Mouse (Mus musculus) embryonic stem cell, embryonic (primary cell): ENCODE results near the gene Cdk6.
"Not testable (repeated sequence)": the region's sequence is repeated elsewhere in the genome, so short reads cannot be mapped to it uniquely, and the experiment has no call there.

Source experiments
- CTCF ChIA-PET, 4 experiments: fragments of 300-600 bp in 2 of 4; fragments of 350-600 bp in 2 of 4; sonication (Branson Sonifier 250); formaldehyde crosslinking; loops; one replicate each; lab custom pipeline; 2022; ENCODE audit warnings: inconsistent platforms in 2 of 4; lab: Charles Lee
- POLR2A ChIA-PET, 4 experiments: fragments of 300-600 bp in 2 of 4; fragments of 350-600 bp in 2 of 4; sonication (Branson Sonifier 250); formaldehyde crosslinking; loops; one replicate each; lab custom pipeline; 2022; ENCODE audit warnings: antibody characterized with exemption in 4 of 4, inconsistent platforms in 1 of 4; lab: Charles Lee

Gene Cdk6

GRCm38 (mm10) chr5:3442524-3442923, 101.2 kb downstream of the Cdk6 start:
- CTCF ChIA-PET, result not testable (repeated sequence)

DNA sequence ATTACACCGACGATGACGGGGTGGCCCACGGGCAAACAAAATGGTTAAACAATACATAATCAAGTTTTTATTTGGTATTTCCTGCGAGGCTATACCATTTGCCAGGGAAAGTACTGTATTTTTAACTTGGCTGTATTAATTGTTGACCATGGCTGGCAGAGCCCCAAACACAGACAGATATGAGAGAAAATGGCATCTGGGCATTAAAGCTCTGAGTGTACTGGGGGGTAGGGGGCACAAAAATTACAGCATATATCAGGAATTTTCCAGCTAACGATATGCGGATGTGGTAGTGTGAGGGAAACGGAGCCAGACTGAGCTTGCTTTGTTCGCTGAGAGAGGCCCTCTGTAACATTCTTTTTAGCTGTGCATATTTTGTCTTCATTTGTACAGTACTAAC, 109.9 kb downstream of the Cdk6 start:
- POLR2A ChIA-PET, CTCF ChIA-PET: not testable (repeated sequence)

More at GRCm38 (mm10) chr5:3442524-3442923, 101.2 kb downstream of the Cdk6 start:
- POLR2A ChIA-PET, result not testable (repeated sequence)

DNA sequence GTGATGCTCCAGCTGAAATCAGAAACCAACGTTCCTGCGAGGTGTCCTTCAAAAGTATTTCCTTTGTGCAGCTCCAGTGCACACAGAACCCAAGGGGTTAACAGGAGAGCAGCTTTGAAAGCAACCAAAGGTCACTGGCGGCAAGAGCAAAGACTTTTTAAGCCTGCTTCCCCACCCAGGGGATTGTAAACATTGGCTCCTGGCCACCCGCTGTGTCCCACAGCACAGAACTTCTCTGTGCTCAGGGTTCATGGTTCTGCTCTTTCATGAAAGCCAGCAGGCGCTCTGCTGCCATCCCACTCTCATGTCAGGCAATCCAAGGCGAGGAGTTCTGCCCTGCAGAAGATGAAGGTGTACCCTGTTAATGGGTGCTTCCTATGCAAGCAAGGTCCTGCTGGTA, 112.7 kb downstream of the Cdk6 start:
- POLR2A ChIA-PET, result interaction anchor here in 1 of 4 experiments (1.0 kb wide), 1 partner anchor 65 kb away, joined by 4 read pairs; no protein-coding TSS in a partner anchor
- CTCF ChIA-PET, result not testable (repeated sequence)

DNA sequence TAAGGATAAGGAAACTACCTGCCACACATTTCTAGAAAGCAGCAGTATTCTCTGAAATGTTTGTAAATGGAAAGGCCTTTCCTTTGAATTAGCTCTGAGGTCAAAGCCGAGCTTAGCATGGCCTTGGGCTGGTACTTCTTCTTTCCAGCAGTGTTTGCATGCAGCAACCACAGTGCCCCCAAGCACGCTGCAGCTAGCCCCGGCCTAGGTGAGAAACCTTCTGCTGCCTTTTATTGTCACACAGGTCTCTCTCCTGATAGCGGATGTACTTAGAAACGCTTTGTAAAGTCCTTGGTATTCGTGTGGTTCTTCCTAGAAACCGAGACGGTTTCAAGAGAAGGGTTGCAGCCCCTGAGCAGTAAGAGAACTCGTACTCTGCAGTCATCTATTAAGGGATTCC, 119.6 kb downstream of the Cdk6 start:
- POLR2A ChIA-PET, result no interaction called here
- CTCF ChIA-PET, result no interaction called here

DNA sequence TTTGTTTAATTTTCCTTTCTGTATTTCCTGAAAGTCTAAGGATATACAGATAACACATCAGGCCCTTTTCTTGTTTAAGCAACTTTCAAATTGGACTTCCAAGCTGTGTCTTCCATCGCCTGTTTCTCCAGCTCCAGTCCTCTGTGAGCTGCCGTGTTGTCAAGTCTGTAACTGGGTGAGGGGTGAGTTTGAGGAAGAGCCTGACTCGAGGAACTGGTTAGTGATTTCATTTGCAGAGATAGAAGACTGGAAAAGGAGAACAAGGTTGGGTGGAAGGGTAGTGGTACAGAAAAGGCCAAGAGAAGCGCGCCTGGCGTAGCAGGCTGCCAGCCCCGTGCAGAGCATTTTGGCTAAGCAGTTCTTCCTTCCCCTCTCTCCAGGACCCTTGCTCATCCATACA, 120.1 kb downstream of the Cdk6 start:
- CTCF ChIA-PET, result no interaction called here
- POLR2A ChIA-PET, result no interaction called here

DNA sequence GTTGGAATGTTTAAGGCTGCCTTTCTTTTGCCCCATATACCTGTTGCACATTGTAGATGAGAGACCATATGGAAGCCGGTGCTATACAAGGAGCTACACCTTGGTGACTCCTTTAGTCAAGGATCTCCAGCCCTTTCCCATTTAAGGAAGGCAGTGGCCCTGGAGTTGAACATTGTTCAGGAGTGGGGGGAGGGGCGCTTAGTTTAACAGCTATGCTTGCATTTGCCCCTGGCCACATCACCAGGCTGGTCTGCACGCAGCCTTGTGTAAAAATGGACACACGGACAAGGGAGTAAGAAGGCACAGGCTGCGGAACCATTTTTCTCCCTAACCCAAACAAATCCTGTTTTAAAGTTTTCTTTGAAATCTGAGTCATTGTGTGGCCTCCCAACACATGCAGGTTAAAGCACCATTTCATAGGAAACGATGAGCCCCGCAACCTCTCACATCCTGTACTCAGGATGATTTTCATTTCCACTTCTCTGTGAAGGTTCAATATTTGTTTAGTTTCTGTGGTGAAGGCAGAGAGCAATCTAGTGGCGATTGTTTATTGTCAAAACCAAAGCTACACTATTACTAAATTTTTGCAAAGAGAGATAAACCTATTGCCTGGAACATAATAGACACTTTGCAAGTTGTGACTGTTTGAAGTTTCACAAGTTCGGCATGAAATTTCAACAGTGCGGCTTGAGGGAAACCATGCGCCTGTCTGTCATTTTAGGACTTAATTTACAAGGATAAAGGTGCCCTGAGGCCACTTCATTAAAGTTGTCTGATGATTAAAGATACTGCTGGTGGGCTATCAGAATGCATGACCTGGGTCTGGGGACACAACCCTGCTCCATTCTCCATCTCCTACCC, 121.8 kb downstream of the Cdk6 start:
- POLR2A ChIA-PET, result interaction anchor here in 1 of 4 experiments (0.8 to 1.3 kb wide), 3 partner anchors 15 to 76 kb away, joined by 3 read pairs; no protein-coding TSS in a partner anchor
- CTCF ChIA-PET, result no interaction called here

GRCm38 (mm10) chr5:3463758-3464157, 122.5 kb downstream of the Cdk6 start:
- ChIA-PET POLR2A (no interaction called here), CTCF (no interaction called here)

DNA sequence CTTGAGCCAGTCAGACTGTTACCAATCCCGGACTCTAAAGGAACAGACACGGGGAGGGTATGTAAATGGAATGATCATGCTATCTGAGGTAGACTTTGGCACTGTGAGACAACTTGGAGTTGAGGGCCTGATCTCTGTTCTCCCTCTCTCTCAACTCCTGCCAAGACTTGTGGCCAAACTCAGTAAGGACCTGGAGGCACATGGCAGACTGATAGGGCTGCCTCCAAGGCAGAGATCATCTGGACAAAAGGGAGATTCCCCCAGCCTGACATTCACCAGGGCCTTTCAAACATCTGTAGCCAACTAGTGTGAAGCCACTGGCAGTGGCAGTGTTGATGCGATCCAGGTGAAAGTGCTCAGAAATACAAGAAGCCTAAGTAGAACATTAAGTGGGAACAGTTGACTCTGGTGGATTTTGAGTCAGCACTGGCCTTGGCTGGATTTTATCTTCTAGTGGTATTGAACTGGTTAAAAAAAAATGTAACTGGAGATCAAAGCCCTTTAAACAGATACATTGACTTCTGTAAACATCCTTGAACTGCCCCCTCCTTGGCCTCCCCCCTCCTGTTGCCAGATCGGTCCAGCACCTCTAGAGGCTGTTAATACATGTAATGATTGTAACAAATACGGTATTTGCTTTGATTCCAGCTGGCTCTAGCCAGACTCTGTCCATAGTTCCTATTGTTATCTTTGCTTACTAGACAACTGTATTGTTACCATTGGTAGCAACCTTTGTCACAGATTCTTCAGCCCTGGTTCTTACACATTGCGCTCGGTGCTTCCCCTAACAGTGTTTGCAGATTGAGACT, 125.0 kb downstream of the Cdk6 start:
- POLR2A ChIA-PET, result interaction anchor here in 1 of 4 experiments (0.8 kb wide), 1 partner anchor 181 kb away, joined by 3 read pairs; no protein-coding TSS in a partner anchor
- CTCF ChIA-PET, result no interaction called here

- ChIA-PET POLR2A (interaction anchor here in 1 of 4 experiments (1.1 to 1.4 kb wide), 2 partner anchors 10 to 15 kb away, joined by 3 to 4 read pairs; no protein-coding TSS in a partner anchor), CTCF (no interaction called here)
These were observed 129.6 kb downstream of the Cdk6 start for GRCm38 (mm10) chr5:3470866-3471265.

DNA sequence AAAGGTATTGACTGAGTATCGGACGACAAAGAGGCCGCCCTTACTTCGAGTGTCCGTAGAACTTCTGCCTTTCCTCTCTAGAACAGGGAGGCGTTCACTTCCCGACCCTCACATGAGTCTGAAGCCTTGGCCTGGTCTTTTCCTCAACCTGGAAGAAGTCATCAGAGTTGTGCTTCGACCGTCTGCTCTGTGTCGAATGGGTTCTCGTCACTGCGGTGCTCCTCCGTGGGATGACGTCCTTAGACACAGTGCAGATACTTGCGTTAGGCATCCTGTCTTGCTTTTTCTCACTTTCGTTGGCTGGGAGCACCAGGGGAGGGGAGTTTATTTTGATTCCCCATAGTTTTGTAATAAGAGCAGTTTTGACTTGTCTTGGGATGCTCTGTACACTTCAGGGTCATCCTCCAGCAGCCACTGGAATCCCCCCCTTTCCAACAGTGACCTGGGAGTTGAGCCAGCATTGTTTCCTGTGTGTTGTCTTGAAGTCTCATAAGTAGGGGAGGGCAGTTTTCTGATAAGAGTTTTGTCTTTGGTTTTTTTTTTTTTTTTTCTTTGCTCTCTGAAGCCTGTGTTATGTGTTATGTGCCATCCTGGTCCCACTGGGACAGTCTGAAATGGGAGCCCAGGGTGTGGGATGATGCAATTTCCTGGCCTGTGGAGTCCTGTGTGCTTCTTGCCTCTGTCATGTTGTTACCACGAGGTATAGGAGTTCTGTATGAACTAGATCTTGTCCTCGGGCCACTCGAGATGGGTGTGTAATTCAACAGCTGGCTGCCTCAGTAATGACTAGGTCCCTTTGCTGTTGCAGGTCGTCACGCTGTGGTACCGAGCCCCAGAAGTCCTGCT, 131.2 kb downstream of the Cdk6 start:
- CTCF ChIA-PET, result no interaction called here
- POLR2A ChIA-PET, result interaction anchor here in 1 of 4 experiments (0.7 to 1.0 kb wide), 2 partner anchors 90 to 233 kb away, joined by 3 read pairs; no protein-coding TSS in a partner anchor

DNA sequence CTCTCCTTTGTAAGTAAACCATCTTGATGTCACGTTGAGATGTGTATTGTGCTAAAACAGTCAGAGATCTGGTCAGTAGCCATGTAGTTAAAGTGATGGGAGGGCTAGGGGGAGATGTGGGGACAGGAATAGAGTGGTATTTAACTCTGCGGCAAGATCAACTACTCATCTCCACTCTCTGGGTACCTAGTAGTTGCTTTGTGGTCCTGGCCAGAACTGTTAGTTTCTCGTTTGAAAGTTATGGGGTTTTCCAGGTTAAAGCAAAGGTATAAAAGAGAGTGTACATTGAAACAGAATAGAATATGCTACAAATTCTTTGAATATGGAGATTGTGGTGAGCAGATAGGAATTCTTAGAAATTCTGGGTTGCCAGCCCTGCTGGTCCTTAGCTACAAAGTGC, 136.4 kb downstream of the Cdk6 start:
- CTCF ChIA-PET, result no interaction called here
- POLR2A ChIA-PET, result interaction anchor here in 1 of 4 experiments (1.1 kb wide), 1 partner anchor 15 kb away, joined by 3 read pairs; no protein-coding TSS in a partner anchor

DNA sequence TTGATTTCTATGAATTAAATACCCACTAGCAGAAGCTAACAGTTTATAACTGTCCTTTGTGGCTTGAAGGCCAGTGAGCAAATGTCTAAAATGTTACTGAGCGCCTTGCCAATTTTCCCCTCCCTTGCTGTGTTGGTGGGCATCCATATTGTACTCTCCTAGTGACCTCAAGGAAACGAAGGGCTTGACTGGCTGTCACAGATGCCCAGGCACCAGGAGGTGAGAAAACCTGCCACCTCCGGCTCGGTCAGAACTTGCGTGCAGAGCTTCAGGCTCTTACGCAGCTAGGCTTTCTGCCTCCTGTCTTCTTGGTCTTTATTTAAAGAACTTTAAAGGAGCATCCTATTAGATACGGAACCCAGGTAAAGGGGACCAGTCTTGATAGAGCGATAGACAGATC, 136.9 kb downstream of the Cdk6 start:
- ChIA-PET POLR2A (interaction anchor here in 1 of 4 experiments (1.1 kb wide), 1 partner anchor 15 kb away, joined by 3 read pairs; no protein-coding TSS in a partner anchor), CTCF (no interaction called here)

GRCm38 (mm10) chr5:3479016-3479795, 137.9 kb downstream of the Cdk6 start:
- ChIA-PET POLR2A (interaction anchor here in 1 of 4 experiments (0.6 to 1.1 kb wide), 2 partner anchors 16 to 106 kb away, joined by 3 read pairs; no protein-coding TSS in a partner anchor), CTCF (no interaction called here)

DNA sequence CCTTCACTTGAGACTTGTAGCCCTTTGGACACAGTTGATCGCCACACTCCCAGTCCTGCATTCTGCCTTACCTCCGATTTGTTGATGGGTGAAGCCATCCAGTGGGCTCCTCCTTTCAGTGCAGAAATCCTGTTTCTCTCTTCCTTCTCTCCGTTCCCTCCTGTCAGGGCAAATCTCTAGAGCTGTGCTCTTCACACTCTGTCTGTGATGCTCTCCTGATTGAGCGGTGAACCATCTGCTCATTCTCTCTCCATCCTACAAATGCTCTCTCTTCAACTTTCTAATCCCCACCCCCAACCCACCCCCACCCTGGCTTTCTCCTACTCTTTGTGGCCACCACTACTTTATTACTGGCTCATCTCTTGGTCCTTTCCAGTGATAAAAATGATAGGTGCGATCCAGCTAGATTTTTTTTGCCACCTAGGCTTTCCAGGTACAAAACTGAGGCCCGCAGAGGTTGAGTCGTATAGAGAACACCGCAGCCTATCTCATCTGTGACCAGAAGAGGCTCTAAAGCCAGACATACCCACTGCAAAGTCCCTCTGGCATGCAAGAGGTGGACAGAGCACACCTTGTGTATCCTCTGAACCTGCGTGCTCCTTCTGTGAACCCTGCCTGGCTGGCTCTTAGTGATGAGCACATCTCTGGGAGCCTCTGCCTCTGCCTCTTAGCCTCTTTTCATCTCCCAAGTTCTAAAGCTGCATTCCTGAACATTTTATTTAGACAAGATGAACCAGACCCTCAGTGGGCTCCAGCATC, 139.5 kb downstream of the Cdk6 start:
- CTCF ChIA-PET, result no interaction called here
- POLR2A ChIA-PET, result interaction anchor here in 1 of 4 experiments (0.7 kb wide), 1 partner anchor 10 kb away, joined by 3 read pairs; no protein-coding TSS in a partner anchor

DNA sequence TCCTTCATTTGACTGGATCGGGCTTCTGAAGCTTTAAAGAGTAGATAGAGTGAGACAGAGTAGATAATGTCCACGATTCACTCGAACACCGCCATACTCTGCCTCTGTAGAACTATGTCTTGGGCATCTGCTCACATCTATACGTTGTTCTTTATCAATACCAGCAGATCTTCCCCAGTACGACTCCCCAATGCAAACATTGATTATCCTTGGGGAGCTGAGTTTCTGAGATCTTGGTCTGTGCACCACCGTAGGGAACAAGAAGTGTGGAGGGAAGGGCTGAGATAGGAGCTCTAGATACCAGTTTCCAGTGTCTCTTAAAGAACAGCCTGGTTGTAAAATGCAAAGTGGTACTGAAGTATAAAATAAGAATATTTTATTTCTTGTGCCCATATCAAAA, 141.2 kb downstream of the Cdk6 start:
- ChIA-PET CTCF (no interaction called here), POLR2A (no interaction called here)

GRCm38 (mm10) chr5:3483054-3483722, 141.9 kb downstream of the Cdk6 start:
- ChIA-PET CTCF (no interaction called here), POLR2A (interaction anchor here in 2 of 4 experiments (0.5 to 0.9 kb wide), 2 partner anchors 18 to 40 kb away, joined by 4 to 5 read pairs; no protein-coding TSS in a partner anchor)
